Mouse (Mus musculus): Measurements from ENCODE around the gene Mtfr2. TPM values are rescaled to one million over a fixed set of nuclear protein-coding genes. Genes with fewer than 3 reads are reported as not detected.

The Mtfr2 gene
- total and polyA plus RNA-seq, 2 experiments from 2014 or later: 0.23 to 0.27 TPM

DNA sequence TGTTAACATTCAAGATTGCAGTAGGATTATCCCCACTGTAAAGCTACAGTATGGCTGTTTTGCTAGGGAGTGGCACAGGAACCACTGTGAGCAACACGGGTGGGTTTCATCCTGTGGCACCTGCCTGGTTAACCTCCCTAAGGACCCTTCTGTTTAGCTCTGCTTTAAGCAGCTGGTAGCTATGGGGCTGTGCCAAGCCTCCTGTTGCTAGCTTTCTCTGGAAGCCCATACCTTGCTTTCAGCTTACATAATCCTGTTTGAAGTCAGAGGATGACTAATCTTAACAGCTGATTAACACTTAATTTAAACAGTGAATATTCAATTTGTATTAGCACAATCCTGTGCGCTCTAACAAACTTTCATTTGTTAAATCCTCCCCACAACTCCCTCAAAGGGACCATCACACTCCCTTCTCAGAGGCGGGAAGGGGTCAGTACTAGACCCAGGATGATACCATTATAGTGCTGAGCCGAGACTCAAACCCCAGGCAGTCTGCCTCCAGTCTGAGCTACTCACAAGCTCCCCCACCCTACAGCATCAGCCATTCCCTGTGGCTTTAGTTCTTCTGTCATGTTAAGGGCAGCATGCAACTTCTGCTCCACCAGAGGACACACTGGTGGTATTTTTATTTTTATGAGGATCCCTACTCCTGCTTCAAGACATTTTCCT lies 15.0 kb downstream of the Mtfr2 start:
- H3K4me3 ChIP-seq (ENCODE audit: low read depth, low read length): no peak overlapping the region
- WGBS: 56% methylated on average over 4 of the region's 4 CpGs
- H3K9me3 ChIP-seq (ENCODE audit: low read length): no peaks in the 10 kb centered on the region
- H3K27ac ChIP-seq (ENCODE audit: low read depth, low read length): no peak overlapping the region
- H3K27me3 ChIP-seq (ENCODE audit: insufficient read depth, low read length): no peaks in the 10 kb centered on the region
- H3K4me1 ChIP-seq (ENCODE audit: insufficient read depth, low read length): no peaks in the 10 kb centered on the region
- H3K9ac ChIP-seq (replicated peaks; ENCODE audit: low read length, poor library complexity, severe bottlenecking): no peak overlapping the region
- H3K4me2 ChIP-seq (ENCODE audit: low read depth, low read length, poor library complexity, severe bottlenecking): no peak overlapping the region
- no peak for TF ChIP-seq CTCF (IDR thresholded peaks at IDR 0.05)
- no peaks in the 10 kb centered on the region for H3K36me3 ChIP-seq (ENCODE audit: insufficient read depth, low read length)
- ATAC-seq (ENCODE audit: low FRiP score) (peak; percentile 43; the same call in 1 of the 2 replicates), DNase-seq (ENCODE audit: low spot score) (no peak)

DNA sequence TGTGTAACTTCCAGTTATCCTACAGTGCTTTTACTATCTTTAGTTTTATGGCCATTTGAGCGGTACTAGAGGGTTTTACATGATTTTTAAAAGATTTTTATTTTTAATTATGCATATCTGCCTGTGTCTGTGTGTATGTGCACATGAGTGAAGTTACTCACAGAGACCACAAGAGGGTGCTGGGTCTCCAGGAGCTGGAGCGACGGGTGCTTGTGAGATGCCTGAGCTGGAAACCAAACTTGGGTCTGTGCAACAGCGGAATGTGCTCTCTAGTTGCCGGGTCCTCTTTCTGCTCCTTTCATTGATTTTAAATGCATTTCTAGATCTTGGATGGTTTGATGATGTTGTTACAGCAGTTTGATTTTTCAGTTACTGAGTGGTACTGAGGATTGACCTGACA lies 24.5 kb downstream of the Mtfr2 start:
- WGBS: 97% methylated on average over 5 of the region's 5 CpGs
- no peak overlapping the region for H3K27ac ChIP-seq (ENCODE audit: low read depth, low read length)
- H3K27me3 ChIP-seq (ENCODE audit: insufficient read depth, low read length): no peaks in the 10 kb centered on the region
- H3K4me1 ChIP-seq (ENCODE audit: insufficient read depth, low read length): no peaks in the 10 kb centered on the region
- no peak overlapping the region for H3K9ac ChIP-seq (replicated peaks; ENCODE audit: low read length, poor library complexity, severe bottlenecking)
- H3K4me3 ChIP-seq (ENCODE audit: low read depth, low read length): no peak overlapping the region
- DNase-seq (ENCODE audit: low spot score) (no peak), ATAC-seq (ENCODE audit: low FRiP score) (no peak)
- TF ChIP-seq CTCF (IDR thresholded peaks at IDR 0.05): peak; percentile 32
- no peak overlapping the region for H3K4me2 ChIP-seq (ENCODE audit: low read depth, low read length, poor library complexity, severe bottlenecking)
- no peaks in the 10 kb centered on the region for H3K9me3 ChIP-seq (ENCODE audit: low read length)
- no peaks in the 10 kb centered on the region for H3K36me3 ChIP-seq (ENCODE audit: insufficient read depth, low read length)

DNA sequence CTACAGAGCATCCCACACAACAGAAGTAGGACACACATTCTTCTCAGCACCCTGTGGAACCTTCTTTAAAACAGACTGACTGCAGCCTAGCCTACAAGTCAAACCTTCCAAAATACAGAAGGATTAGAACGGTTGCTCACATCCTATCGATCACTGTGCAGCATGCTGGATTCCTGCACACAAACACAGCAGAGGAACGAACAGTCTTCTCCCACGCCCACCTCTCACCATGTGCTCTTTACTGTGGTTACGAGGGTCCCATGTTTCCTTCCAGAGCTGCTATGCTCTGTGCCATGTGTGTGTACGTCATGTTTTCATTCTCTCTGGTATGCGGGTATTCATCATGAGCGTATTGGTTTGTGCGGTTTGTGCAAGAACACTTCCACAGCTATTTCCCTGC lies 30.1 kb downstream of the Mtfr2 start:
- WGBS: 92% methylated on average over 9 of the region's 9 CpGs
- no peak for TF ChIP-seq CTCF (IDR thresholded peaks at IDR 0.05)
- DNase-seq (ENCODE audit: low spot score): no peak

DNA sequence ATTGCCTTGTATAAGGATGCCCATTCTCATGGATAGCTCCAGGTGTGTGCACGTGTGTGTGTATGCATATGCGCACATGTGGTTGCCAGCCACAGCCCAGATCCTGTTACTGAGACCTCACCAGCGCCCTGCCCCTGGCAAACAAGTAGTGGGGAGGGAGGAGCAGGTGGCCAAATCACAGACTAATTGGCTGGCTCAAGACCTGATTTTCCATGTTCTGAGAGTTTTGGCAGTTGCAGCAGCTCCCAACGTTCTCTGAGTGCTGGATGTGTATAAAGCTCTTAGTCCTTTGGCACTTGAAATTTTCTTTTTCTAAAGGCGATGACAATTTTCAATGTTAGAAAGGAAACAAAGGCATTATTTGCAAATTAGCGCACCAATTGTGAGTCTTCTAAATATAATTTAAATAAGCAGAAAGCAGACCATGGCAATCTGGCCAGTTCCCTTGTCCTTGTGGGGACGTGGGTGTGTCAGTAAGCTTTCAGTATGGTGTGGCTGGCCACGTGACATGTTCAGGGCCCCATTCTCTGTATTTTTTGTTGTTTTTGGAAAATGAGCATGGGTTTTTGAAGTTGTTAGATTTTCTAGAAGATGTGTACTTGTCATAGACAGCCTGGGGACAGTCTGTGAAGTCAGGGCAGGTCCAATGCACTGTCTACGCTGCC lies 31.6 kb downstream of the Mtfr2 start:
- Histone ChIP-seq H3K9me3 (ENCODE audit: low read length) (no peaks in the 10 kb centered on the region), H3K27ac (ENCODE audit: low read depth, low read length) (no peak overlapping the region), H3K4me1 (ENCODE audit: insufficient read depth, low read length) (peaks cover 4% of the 10 kb centered on the region), H3K36me3 (ENCODE audit: insufficient read depth, low read length) (no peaks in the 10 kb centered on the region), H3K4me2 (ENCODE audit: low read depth, low read length, poor library complexity, severe bottlenecking) (no peak overlapping the region), H3K27me3 (ENCODE audit: insufficient read depth, low read length) (no peaks in the 10 kb centered on the region), H3K4me3 (ENCODE audit: low read depth, low read length) (no peak overlapping the region), H3K9ac (replicated peaks; ENCODE audit: low read length, poor library complexity, severe bottlenecking) (no peak overlapping the region)
- ATAC-seq (ENCODE audit: low FRiP score) (no peak), DNase-seq (ENCODE audit: low spot score) (peak; percentile 20)
- TF ChIP-seq CTCF (IDR thresholded peaks at IDR 0.05): no peak
- WGBS: 80% methylated on average over 9 of the region's 9 CpGs

More for the DNA sequence above, 30.1 kb downstream of the Mtfr2 start:
- no peaks in the 10 kb centered on the region for H3K36me3 ChIP-seq (ENCODE audit: insufficient read depth, low read length)
- peaks cover 2% of the 10 kb centered on the region; the same call in 1 of the 2 replicates for H3K4me1 ChIP-seq (ENCODE audit: insufficient read depth, low read length)
- no peak overlapping the region for H3K4me3 ChIP-seq (ENCODE audit: low read depth, low read length)
- no peaks in the 10 kb centered on the region for H3K9me3 ChIP-seq (ENCODE audit: low read length)
- no peaks in the 10 kb centered on the region for H3K27me3 ChIP-seq (ENCODE audit: insufficient read depth, low read length)
- H3K9ac ChIP-seq (replicated peaks; ENCODE audit: low read length, poor library complexity, severe bottlenecking): no peak overlapping the region
- no peak overlapping the region for H3K4me2 ChIP-seq (ENCODE audit: low read depth, low read length, poor library complexity, severe bottlenecking)
- H3K27ac ChIP-seq (ENCODE audit: low read depth, low read length): no peak overlapping the region
- no peak for ATAC-seq (ENCODE audit: low FRiP score)

DNA sequence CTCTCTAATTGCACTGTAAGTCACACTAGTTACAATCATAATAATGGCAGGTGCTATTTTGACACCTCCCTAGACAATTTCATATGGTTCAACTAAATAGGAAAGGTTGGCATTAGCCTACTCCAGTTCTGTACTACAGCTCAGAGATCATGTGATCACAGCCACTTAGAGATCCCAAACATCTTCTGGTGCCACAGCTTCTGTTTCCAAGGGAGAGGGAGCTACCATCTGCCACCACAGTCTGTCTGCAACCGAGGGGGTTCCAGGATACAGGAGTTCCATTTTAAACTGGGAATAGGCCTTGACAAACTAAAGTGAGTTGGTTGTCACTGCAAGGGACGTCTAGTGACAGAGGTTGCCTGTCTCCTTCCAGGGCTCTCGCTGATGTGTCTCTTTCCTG lies 33.2 kb downstream of the Mtfr2 start:
- DNase-seq (ENCODE audit: low spot score) (no peak), ATAC-seq (ENCODE audit: low FRiP score) (no peak)
- no peak overlapping the region for H3K4me3 ChIP-seq (ENCODE audit: low read depth, low read length)
- no peak for TF ChIP-seq CTCF (IDR thresholded peaks at IDR 0.05)
- H3K36me3 ChIP-seq (ENCODE audit: insufficient read depth, low read length): no peaks in the 10 kb centered on the region
- H3K27me3 ChIP-seq (ENCODE audit: insufficient read depth, low read length): no peaks in the 10 kb centered on the region
- H3K4me2 ChIP-seq (ENCODE audit: low read depth, low read length, poor library complexity, severe bottlenecking): no peak overlapping the region
- H3K27ac ChIP-seq (ENCODE audit: low read depth, low read length): no peak overlapping the region
- H3K9me3 ChIP-seq (ENCODE audit: low read length): no peaks in the 10 kb centered on the region
- 89% methylated on average over 3 of the region's 3 CpGs for WGBS
- H3K9ac ChIP-seq (replicated peaks; ENCODE audit: low read length, poor library complexity, severe bottlenecking): no peak overlapping the region
- H3K4me1 ChIP-seq (ENCODE audit: insufficient read depth, low read length): peaks cover 4% of the 10 kb centered on the region

DNA sequence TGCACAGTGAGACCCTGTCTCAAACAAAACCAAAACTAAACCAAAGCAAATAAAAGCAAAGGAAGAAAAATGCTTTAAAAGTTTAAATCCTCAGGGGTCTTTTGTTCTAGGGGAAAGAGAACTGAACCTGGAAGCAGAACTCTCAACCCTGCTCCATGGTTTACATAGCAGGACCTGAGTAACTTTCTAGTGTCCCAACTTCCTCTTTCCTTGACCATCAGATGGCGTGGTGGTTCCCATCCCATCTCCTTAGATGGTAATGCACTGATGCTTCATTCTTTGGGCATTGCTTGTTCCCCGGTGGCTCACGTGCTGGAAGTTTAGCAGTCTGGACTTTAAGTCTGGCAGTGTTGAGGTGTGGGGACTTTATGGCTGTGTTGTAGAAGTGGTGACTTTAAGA lies 33.8 kb downstream of the Mtfr2 start:
- H3K36me3 ChIP-seq (ENCODE audit: insufficient read depth, low read length): no peaks in the 10 kb centered on the region
- ATAC-seq (ENCODE audit: low FRiP score): no peak
- H3K9me3 ChIP-seq (ENCODE audit: low read length): no peaks in the 10 kb centered on the region
- H3K4me2 ChIP-seq (ENCODE audit: low read depth, low read length, poor library complexity, severe bottlenecking): no peak overlapping the region
- no peak overlapping the region for H3K9ac ChIP-seq (replicated peaks; ENCODE audit: low read length, poor library complexity, severe bottlenecking)
- no peak for TF ChIP-seq CTCF (IDR thresholded peaks at IDR 0.05)
- H3K4me1 ChIP-seq (ENCODE audit: insufficient read depth, low read length): peaks cover 4% of the 10 kb centered on the region
- H3K27me3 ChIP-seq (ENCODE audit: insufficient read depth, low read length): no peaks in the 10 kb centered on the region
- 87% methylated on average over 3 of the region's 3 CpGs for WGBS
- H3K4me3 ChIP-seq (ENCODE audit: low read depth, low read length): no peak overlapping the region
- DNase-seq (ENCODE audit: low spot score): no peak
- no peak overlapping the region for H3K27ac ChIP-seq (ENCODE audit: low read depth, low read length)

All from midbrain, postnatal 0 days (tissue).